Mouse (Mus musculus): ENCODE measurements around the gene Gm20388. TPM values are rescaled to one million over a fixed set of nuclear protein-coding genes. Genes with fewer than 3 reads are reported as not detected.

Gene Gm20388
- total and polyA plus RNA-seq, 2 experiments from 2014 or later, result 51.3 TPM; not detected in 1

GRCm38 (mm10) chr8:122547815-122548214, 2637.2 kb downstream of the Gm20388 start:
- no peak for TF ChIP-seq CTCF (IDR thresholded peaks at IDR 0.05; ENCODE audit: low read depth)
- Histone ChIP-seq H3K9me3 (ENCODE audit: low read length) (no peaks in the 10 kb centered on the region), H3K27me3 (ENCODE audit: insufficient read depth, low read length) (peaks cover 15% of the 10 kb centered on the region), H3K27ac (ENCODE audit: low read depth, low read length) (no peak overlapping the region), H3K4me1 (ENCODE audit: insufficient read depth) (no peaks in the 10 kb centered on the region), H3K36me3 (ENCODE audit: insufficient read depth) (no peaks in the 10 kb centered on the region), H3K4me3 (ENCODE audit: low read depth, low read length) (no peak overlapping the region), H3K4me2 (ENCODE audit: low read depth) (no peak overlapping the region), H3K9ac (no peak overlapping the region)
- no peak for ATAC-seq
- no peak for DNase-seq
- WGBS, result 45% methylated on average over 5 of the region's 5 CpGs

GRCm38 (mm10) chr8:122548331-122548730, 2637.7 kb downstream of the Gm20388 start:
- ATAC-seq, result no peak
- no peaks in the 10 kb centered on the region for H3K4me1 ChIP-seq (ENCODE audit: insufficient read depth)
- no peak for DNase-seq
- no peaks in the 10 kb centered on the region for H3K9me3 ChIP-seq (ENCODE audit: low read length)
- no peak overlapping the region for H3K4me3 ChIP-seq (ENCODE audit: low read depth, low read length)
- TF ChIP-seq CTCF (IDR thresholded peaks at IDR 0.05; ENCODE audit: low read depth), result no peak
- H3K27ac ChIP-seq (ENCODE audit: low read depth, low read length), result no peak overlapping the region
- no peaks in the 10 kb centered on the region for H3K36me3 ChIP-seq (ENCODE audit: insufficient read depth)
- WGBS, result 78% methylated on average over 13 of the region's 13 CpGs
- peaks cover 15% of the 10 kb centered on the region for H3K27me3 ChIP-seq (ENCODE audit: insufficient read depth, low read length)
- no peak overlapping the region for H3K9ac ChIP-seq
- H3K4me2 ChIP-seq (ENCODE audit: low read depth), result no peak overlapping the region

GRCm38 (mm10) chr8:122548891-122549439, 2638.3 kb downstream of the Gm20388 start:
- no peak overlapping the region for H3K4me3 ChIP-seq (ENCODE audit: low read depth, low read length)
- peaks cover 15% of the 10 kb centered on the region for H3K27me3 ChIP-seq (ENCODE audit: insufficient read depth, low read length)
- no peak for TF ChIP-seq CTCF (IDR thresholded peaks at IDR 0.05; ENCODE audit: low read depth)
- no peak overlapping the region for H3K4me2 ChIP-seq (ENCODE audit: low read depth)
- no peaks in the 10 kb centered on the region for H3K4me1 ChIP-seq (ENCODE audit: insufficient read depth)
- no peak for ATAC-seq
- H3K36me3 ChIP-seq (ENCODE audit: insufficient read depth), result no peaks in the 10 kb centered on the region
- no peak for DNase-seq
- 77% methylated on average over 3 of the region's 3 CpGs for WGBS
- H3K9me3 ChIP-seq (ENCODE audit: low read length), result no peaks in the 10 kb centered on the region
- no peak overlapping the region for H3K27ac ChIP-seq (ENCODE audit: low read depth, low read length)
- no peak overlapping the region for H3K9ac ChIP-seq

GRCm38 (mm10) chr8:122550234-122550994, 2639.8 kb downstream of the Gm20388 start:
- no peaks in the 10 kb centered on the region for H3K4me1 ChIP-seq (ENCODE audit: insufficient read depth)
- 6% methylated on average over 46 of the region's 52 CpGs for WGBS
- H3K4me3 ChIP-seq (ENCODE audit: low read depth, low read length), result peak overlapping the region; percentile 54
- peaks cover 15% of the 10 kb centered on the region for H3K27me3 ChIP-seq (ENCODE audit: insufficient read depth, low read length)
- H3K9ac ChIP-seq, result peak overlapping the region; percentile 56
- DNase-seq (peak; percentile 35), ATAC-seq (0 out of 2 replicates have a peak, but pooled peaks have one; percentile 16)
- peak overlapping the region; percentile 88 for H3K4me2 ChIP-seq (ENCODE audit: low read depth)
- no peaks in the 10 kb centered on the region for H3K36me3 ChIP-seq (ENCODE audit: insufficient read depth)
- TF ChIP-seq CTCF (IDR thresholded peaks at IDR 0.05; ENCODE audit: low read depth), result no peak
- no peaks in the 10 kb centered on the region for H3K9me3 ChIP-seq (ENCODE audit: low read length)
- H3K27ac ChIP-seq (ENCODE audit: low read depth, low read length), result no peak overlapping the region; the same call in 1 of the 2 replicates

GRCm38 (mm10) chr8:122550995-122551264, 2640.3 kb downstream of the Gm20388 start:
- peaks cover 15% of the 10 kb centered on the region for H3K27me3 ChIP-seq (ENCODE audit: insufficient read depth, low read length)
- 0 out of 2 replicates have a peak overlapping the region, but pooled peaks have one; percentile 15 for H3K27ac ChIP-seq (ENCODE audit: low read depth, low read length)
- H3K36me3 ChIP-seq (ENCODE audit: insufficient read depth), result no peaks in the 10 kb centered on the region
- peak overlapping the region; percentile 88 for H3K4me2 ChIP-seq (ENCODE audit: low read depth)
- TF ChIP-seq CTCF (IDR thresholded peaks at IDR 0.05; ENCODE audit: low read depth), result no peak
- ATAC-seq (peak; percentile 14; the same call in 1 of the 2 replicates), DNase-seq (no peak)
- 4% methylated on average over 21 of the region's 43 CpGs for WGBS
- H3K9me3 ChIP-seq (ENCODE audit: low read length), result no peaks in the 10 kb centered on the region
- H3K4me3 ChIP-seq (ENCODE audit: low read depth, low read length), result peak overlapping the region; percentile 54
- H3K4me1 ChIP-seq (ENCODE audit: insufficient read depth), result no peaks in the 10 kb centered on the region
- H3K9ac ChIP-seq, result peak overlapping the region; percentile 56

- ATAC-seq (peak; percentile 55), DNase-seq (peak; percentile 71)
- peak within 1 kb of the TSS; percentile 56 for H3K9ac ChIP-seq
- peak within 1 kb of the TSS; percentile 15; the same call in 1 of the 2 replicates for H3K27ac ChIP-seq (ENCODE audit: low read depth, low read length)
- peak within 1 kb of the TSS; percentile 54 for H3K4me3 ChIP-seq (ENCODE audit: low read depth, low read length)
- peaks cover 15% of the 10 kb centered on the region for H3K27me3 ChIP-seq (ENCODE audit: insufficient read depth, low read length)
- WGBS, result 12% methylated on average over 56 of the region's 56 CpGs
- peak; percentile 93 for TF ChIP-seq CTCF (IDR thresholded peaks at IDR 0.05; ENCODE audit: low read depth)
- no peaks in the 10 kb centered on the region for H3K36me3 ChIP-seq (ENCODE audit: insufficient read depth)
- peak within 1 kb of the TSS; percentile 88 for H3K4me2 ChIP-seq (ENCODE audit: low read depth)
- H3K4me1 ChIP-seq (ENCODE audit: insufficient read depth), result no peaks in the 10 kb centered on the region
- no peaks in the 10 kb centered on the region for H3K9me3 ChIP-seq (ENCODE audit: low read length)
Measured at GRCm38 (mm10) chr8:122551265-122552051, 2640.8 kb downstream of the Gm20388 start, which contains the start of gene Piezo1. Gene Piezo1 (minus strand): TSS chr8:122551329.

Data from forebrain, postnatal 0 days (tissue).